Mouse (Mus musculus): Measurements from ENCODE around the gene Tgfb3. TPM values are rescaled to one million over a fixed set of nuclear protein-coding genes. Genes with fewer than 3 reads are reported as not detected.

Tgfb3 gene
- total RNA-seq, 1 experiment: 1.7 TPM

DNA sequence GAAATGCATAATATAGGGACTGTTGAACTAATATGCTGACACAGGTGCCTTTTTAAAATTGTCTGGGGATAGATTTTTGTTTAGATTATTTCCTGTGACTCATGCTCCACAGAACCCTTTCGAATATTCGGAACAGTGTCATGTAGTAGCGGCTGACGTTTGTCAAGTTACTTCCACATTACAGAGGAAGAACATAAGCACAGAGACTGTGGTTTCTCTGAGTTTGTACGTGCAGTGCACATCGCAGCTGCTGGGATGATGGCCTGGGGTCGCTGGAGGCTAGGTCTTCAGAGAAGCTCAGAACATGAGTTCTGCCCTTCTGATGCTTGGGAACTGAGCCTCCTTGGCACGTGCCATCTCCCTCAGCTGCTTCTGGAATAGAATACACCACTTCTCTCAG lies 31.5 kb downstream of the Tgfb3 start:
- no peak for TF ChIP-seq ZC3H11A (IDR thresholded peaks at IDR 0.05; ENCODE audit: borderline replicate concordance, low read depth, low read length)
- no peak for TF ChIP-seq CHD2 (IDR thresholded peaks at IDR 0.05; ENCODE audit: low read depth, low read length)
- TF ChIP-seq MAFK (IDR thresholded peaks at IDR 0.05; ENCODE audit: insufficient read depth, low read depth, low read length): no peak
- TF ChIP-seq ZNF384 (IDR thresholded peaks at IDR 0.05; ENCODE audit: low read depth, low read length): no peak
- no peak for TF ChIP-seq HCFC1 (IDR thresholded peaks at IDR 0.05; ENCODE audit: borderline replicate concordance, insufficient read depth, low read length)
- Histone ChIP-seq H3K4me1 (ENCODE audit: control insufficient read depth in 2 of 2, insufficient read depth in 2 of 2, low read length in 2 of 2, poor library complexity in 1 of 2) (no peaks in the 10 kb centered on the region), H3K9ac (ENCODE audit: insufficient read depth, low read depth, low read length, poor library complexity, severe bottlenecking) (no peak overlapping the region), H3K4me3 (ENCODE audit: insufficient read depth in 1 of 2, low read depth in 1 of 2, low read length in 2 of 2, poor library complexity in 1 of 2, severe bottlenecking in 1 of 2) (no peak overlapping the region), H3K27ac (ENCODE audit: insufficient read depth, low read depth, low read length, poor library complexity, severe bottlenecking) (no peak overlapping the region), H3K9me3 (ENCODE audit: control insufficient read depth, insufficient read depth, low read depth, low read length) (no peaks in the 10 kb centered on the region), H3K36me3 (ENCODE audit: control insufficient read depth, insufficient read depth, low read length, poor library complexity, severe bottlenecking) (no peaks in the 10 kb centered on the region)
- in situ Hi-C loops (cut with MboI; ENCODE audit: low sequenced_read_pairs in 2 of 2, unreplicated experiment in 2 of 2): no loop called here
- no peak for DNase-seq (ENCODE audit: low read depth, low spot score)

DNA sequence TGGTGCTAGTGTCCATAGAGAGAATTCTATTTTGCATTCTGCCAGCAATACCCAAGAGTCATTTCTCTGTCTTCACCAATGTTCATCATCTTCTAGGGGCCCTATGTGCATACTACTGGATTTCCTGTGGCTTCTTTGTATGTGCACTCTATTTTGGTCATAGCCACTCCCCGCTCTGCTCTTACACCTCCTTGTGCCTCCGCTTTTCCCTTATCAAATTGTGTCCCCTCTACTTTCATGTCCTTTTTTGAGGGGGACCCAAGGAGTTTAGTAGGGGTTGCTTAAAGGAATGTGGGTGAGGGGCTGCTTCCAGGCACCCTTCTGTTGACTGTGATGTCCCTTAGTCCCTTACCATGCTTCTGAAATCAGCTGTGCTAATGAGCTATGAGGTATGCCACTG lies 32.1 kb downstream of the Tgfb3 start:
- no peaks in the 10 kb centered on the region for H3K9me3 ChIP-seq (ENCODE audit: control insufficient read depth, insufficient read depth, low read depth, low read length)
- H3K36me3 ChIP-seq (ENCODE audit: control insufficient read depth, insufficient read depth, low read length, poor library complexity, severe bottlenecking): no peaks in the 10 kb centered on the region
- no peaks in the 10 kb centered on the region for H3K4me1 ChIP-seq (ENCODE audit: control insufficient read depth in 2 of 2, insufficient read depth in 2 of 2, low read length in 2 of 2, poor library complexity in 1 of 2)
- DNase-seq (ENCODE audit: low read depth, low spot score): no peak
- H3K9ac ChIP-seq (ENCODE audit: insufficient read depth, low read depth, low read length, poor library complexity, severe bottlenecking): no peak overlapping the region
- in situ Hi-C loops (cut with MboI; ENCODE audit: low sequenced_read_pairs in 2 of 2, unreplicated experiment in 2 of 2): no loop called here
- TF ChIP-seq ZNF384 (IDR thresholded peaks at IDR 0.05; ENCODE audit: low read depth, low read length): no peak
- no peak for TF ChIP-seq CHD2 (IDR thresholded peaks at IDR 0.05; ENCODE audit: low read depth, low read length)
- no peak for TF ChIP-seq MAFK (IDR thresholded peaks at IDR 0.05; ENCODE audit: insufficient read depth, low read depth, low read length)
- TF ChIP-seq HCFC1 (IDR thresholded peaks at IDR 0.05; ENCODE audit: borderline replicate concordance, insufficient read depth, low read length): no peak
- TF ChIP-seq ZC3H11A (IDR thresholded peaks at IDR 0.05; ENCODE audit: borderline replicate concordance, low read depth, low read length): no peak
- no peak overlapping the region for H3K27ac ChIP-seq (ENCODE audit: insufficient read depth, low read depth, low read length, poor library complexity, severe bottlenecking)
- no peak overlapping the region for H3K4me3 ChIP-seq (ENCODE audit: insufficient read depth in 1 of 2, low read depth in 1 of 2, low read length in 2 of 2, poor library complexity in 1 of 2, severe bottlenecking in 1 of 2)

DNA sequence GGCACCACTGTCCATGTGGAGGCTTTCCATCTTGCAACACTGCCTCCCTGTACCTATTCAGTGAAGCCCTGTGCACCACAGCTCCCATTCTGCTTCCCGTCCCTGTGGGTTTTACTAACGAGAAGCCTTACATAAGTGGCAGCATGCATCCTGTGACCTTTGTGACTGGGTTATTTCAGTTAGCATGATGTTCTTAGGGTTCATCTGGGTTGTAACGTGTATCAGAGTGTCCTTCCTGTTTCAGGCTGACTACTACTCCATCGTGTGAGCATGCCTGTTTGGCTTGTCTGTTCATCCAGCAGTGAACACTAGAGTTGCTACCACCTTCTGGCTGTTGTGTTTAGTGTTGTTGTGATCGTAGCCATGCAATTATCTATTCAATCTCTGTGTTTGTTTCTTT lies 32.7 kb downstream of the Tgfb3 start:
- Histone ChIP-seq H3K4me3 (ENCODE audit: insufficient read depth in 1 of 2, low read depth in 1 of 2, low read length in 2 of 2, poor library complexity in 1 of 2, severe bottlenecking in 1 of 2) (no peak overlapping the region), H3K4me1 (ENCODE audit: control insufficient read depth in 2 of 2, insufficient read depth in 2 of 2, low read length in 2 of 2, poor library complexity in 1 of 2) (no peaks in the 10 kb centered on the region), H3K36me3 (ENCODE audit: control insufficient read depth, insufficient read depth, low read length, poor library complexity, severe bottlenecking) (no peaks in the 10 kb centered on the region), H3K27ac (ENCODE audit: insufficient read depth, low read depth, low read length, poor library complexity, severe bottlenecking) (no peak overlapping the region), H3K9me3 (ENCODE audit: control insufficient read depth, insufficient read depth, low read depth, low read length) (no peaks in the 10 kb centered on the region), H3K9ac (ENCODE audit: insufficient read depth, low read depth, low read length, poor library complexity, severe bottlenecking) (no peak overlapping the region)
- DNase-seq (ENCODE audit: low read depth, low spot score): no peak
- in situ Hi-C loops (cut with MboI; ENCODE audit: low sequenced_read_pairs in 2 of 2, unreplicated experiment in 2 of 2): no loop called here
- TF ChIP-seq MAFK (IDR thresholded peaks at IDR 0.05; ENCODE audit: insufficient read depth, low read depth, low read length): no peak
- no peak for TF ChIP-seq CHD2 (IDR thresholded peaks at IDR 0.05; ENCODE audit: low read depth, low read length)
- no peak for TF ChIP-seq HCFC1 (IDR thresholded peaks at IDR 0.05; ENCODE audit: borderline replicate concordance, insufficient read depth, low read length)
- TF ChIP-seq ZNF384 (IDR thresholded peaks at IDR 0.05; ENCODE audit: low read depth, low read length): no peak
- TF ChIP-seq ZC3H11A (IDR thresholded peaks at IDR 0.05; ENCODE audit: borderline replicate concordance, low read depth, low read length): no peak

- in situ Hi-C loops (cut with MboI; ENCODE audit: low sequenced_read_pairs in 2 of 2, unreplicated experiment in 2 of 2): no loop called here
- TF ChIP-seq CHD2 (IDR thresholded peaks at IDR 0.05; ENCODE audit: low read depth, low read length): no peak
- no peak for TF ChIP-seq ZNF384 (IDR thresholded peaks at IDR 0.05; ENCODE audit: low read depth, low read length)
- TF ChIP-seq HCFC1 (IDR thresholded peaks at IDR 0.05; ENCODE audit: borderline replicate concordance, insufficient read depth, low read length): no peak
- TF ChIP-seq ZC3H11A (IDR thresholded peaks at IDR 0.05; ENCODE audit: borderline replicate concordance, low read depth, low read length): no peak
- TF ChIP-seq MAFK (IDR thresholded peaks at IDR 0.05; ENCODE audit: insufficient read depth, low read depth, low read length): no peak
- no peaks in the 10 kb centered on the region for H3K36me3 ChIP-seq (ENCODE audit: control insufficient read depth, insufficient read depth, low read length, poor library complexity, severe bottlenecking)
- no peak overlapping the region for H3K27ac ChIP-seq (ENCODE audit: insufficient read depth, low read depth, low read length, poor library complexity, severe bottlenecking)
- H3K9ac ChIP-seq (ENCODE audit: insufficient read depth, low read depth, low read length, poor library complexity, severe bottlenecking): no peak overlapping the region
- H3K9me3 ChIP-seq (ENCODE audit: control insufficient read depth, insufficient read depth, low read depth, low read length): no peaks in the 10 kb centered on the region
- DNase-seq (ENCODE audit: low read depth, low spot score): no peak
- H3K4me3 ChIP-seq (ENCODE audit: insufficient read depth in 1 of 2, low read depth in 1 of 2, low read length in 2 of 2, poor library complexity in 1 of 2, severe bottlenecking in 1 of 2): no peak overlapping the region
- peaks cover 0 to 2% of the 10 kb centered on the region in 2 experiments; a peak in 1 of 4 replicates for H3K4me1 ChIP-seq (ENCODE audit: control insufficient read depth in 2 of 2, insufficient read depth in 2 of 2, low read length in 2 of 2, poor library complexity in 1 of 2)
Measured at GRCm38 (mm10) chr12:86039751-86040150, 39.1 kb downstream of the Tgfb3 start.

GRCm38 (mm10) chr12:86039078-86039477 lies 39.8 kb downstream of the Tgfb3 start:
- H3K4me3 ChIP-seq (ENCODE audit: insufficient read depth in 1 of 2, low read depth in 1 of 2, low read length in 2 of 2, poor library complexity in 1 of 2, severe bottlenecking in 1 of 2): no peak overlapping the region
- H3K9me3 ChIP-seq (ENCODE audit: control insufficient read depth, insufficient read depth, low read depth, low read length): no peaks in the 10 kb centered on the region
- no peak for DNase-seq (ENCODE audit: low read depth, low spot score)
- in situ Hi-C loops (cut with MboI; ENCODE audit: low sequenced_read_pairs in 2 of 2, unreplicated experiment in 2 of 2): no loop called here
- H3K9ac ChIP-seq (ENCODE audit: insufficient read depth, low read depth, low read length, poor library complexity, severe bottlenecking): no peak overlapping the region
- no peak for TF ChIP-seq HCFC1 (IDR thresholded peaks at IDR 0.05; ENCODE audit: borderline replicate concordance, insufficient read depth, low read length)
- no peak for TF ChIP-seq ZC3H11A (IDR thresholded peaks at IDR 0.05; ENCODE audit: borderline replicate concordance, low read depth, low read length)
- no peak for TF ChIP-seq MAFK (IDR thresholded peaks at IDR 0.05; ENCODE audit: insufficient read depth, low read depth, low read length)
- no peak for TF ChIP-seq CHD2 (IDR thresholded peaks at IDR 0.05; ENCODE audit: low read depth, low read length)
- TF ChIP-seq ZNF384 (IDR thresholded peaks at IDR 0.05; ENCODE audit: low read depth, low read length): no peak
- H3K27ac ChIP-seq (ENCODE audit: insufficient read depth, low read depth, low read length, poor library complexity, severe bottlenecking): no peak overlapping the region
- H3K36me3 ChIP-seq (ENCODE audit: control insufficient read depth, insufficient read depth, low read length, poor library complexity, severe bottlenecking): no peaks in the 10 kb centered on the region
- H3K4me1 ChIP-seq (ENCODE audit: control insufficient read depth in 2 of 2, insufficient read depth in 2 of 2, low read length in 2 of 2, poor library complexity in 1 of 2): peaks cover 0 to 2% of the 10 kb centered on the region in 2 experiments; a peak in 1 of 4 replicates
